Mouse (Mus musculus) ES-E14 (cell line): Measurements from ENCODE around the gene Scd3.

ENCODE experiments used
- CHD2 ChIP-seq: IDR thresholded peaks from 2 replicates; pipeline ENCODE4 v1.6.1; 2014; ENCODE audit warnings: mild to moderate bottlenecking, low read depth, low read length, inconsistent platforms
- MAFK ChIP-seq: IDR thresholded peaks from 2 replicates; pipeline ENCODE4 v1.6.1; 2014; ENCODE audit warnings: mild to moderate bottlenecking, low read depth, low read length, inconsistent platforms; ENCODE audit not compliant: insufficient read depth
- ZC3H11A ChIP-seq: IDR thresholded peaks from 2 replicates; pipeline ENCODE4 v1.6.1; 2012; ENCODE audit warnings: low read depth, mild to moderate bottlenecking, inconsistent platforms, low read length, borderline replicate concordance
- ZNF384 ChIP-seq: IDR thresholded peaks from 2 replicates; pipeline ENCODE4 v1.6.1; 2012; ENCODE audit warnings: low read depth, low read length, inconsistent platforms

GRCm38 (mm10) chr19:44198964-44199363, 4.1 kb upstream of the Scd3 start:
- no peak for TF ChIP-seq MAFK
- no peak for TF ChIP-seq CHD2
- 0 out of 2 replicates have a peak, but pooled peaks have one; percentile 13 for TF ChIP-seq ZC3H11A
- TF ChIP-seq ZNF384: no peak
